Mouse (Mus musculus): ENCODE data around the gene Commd9.

Gene Commd9

DNA sequence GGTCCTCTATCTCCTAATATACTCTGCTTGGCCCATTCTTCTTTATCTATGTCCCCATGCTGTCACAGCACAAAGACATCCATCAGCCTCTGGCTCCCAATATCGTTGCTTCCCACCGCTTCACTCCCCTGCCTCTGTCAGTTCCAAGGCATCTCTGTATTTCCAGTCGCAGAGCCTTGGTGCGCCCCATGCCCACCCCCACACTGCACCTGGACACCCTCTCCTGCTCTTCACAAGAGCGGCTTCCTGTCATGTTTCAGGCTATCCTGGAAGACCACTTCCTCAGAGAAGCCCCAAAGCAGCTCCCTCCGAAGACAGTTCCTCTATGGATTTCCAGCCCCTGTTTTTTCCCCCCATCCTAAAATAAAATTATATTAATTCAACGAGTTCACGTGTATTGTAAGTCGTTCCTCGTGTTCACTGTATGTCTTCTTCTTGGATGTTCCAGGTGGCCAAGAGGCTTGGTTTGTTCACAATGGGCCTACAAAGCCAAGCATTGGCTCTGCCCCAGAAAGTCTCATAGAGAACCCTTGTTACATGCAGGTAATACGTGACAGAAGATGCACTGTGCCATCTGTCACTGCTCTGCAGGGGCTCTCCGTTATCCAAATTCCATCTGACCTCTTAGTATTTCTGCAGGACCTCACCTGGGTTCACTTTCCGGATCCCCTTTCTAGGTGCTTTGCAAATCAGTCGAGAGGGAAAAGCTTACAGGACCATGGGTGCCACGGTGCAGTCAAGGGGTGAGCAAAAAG, 23.5 kb downstream of the Commd9 start:
- no peak for DNase-seq (ENCODE audit: low spot score in 2 of 2)

- no peak for DNase-seq (ENCODE audit: low spot score in 2 of 2)
Observed at GRCm38 (mm10) chr2:101918518-101918917, 32.5 kb downstream of the Commd9 start.

DNA sequence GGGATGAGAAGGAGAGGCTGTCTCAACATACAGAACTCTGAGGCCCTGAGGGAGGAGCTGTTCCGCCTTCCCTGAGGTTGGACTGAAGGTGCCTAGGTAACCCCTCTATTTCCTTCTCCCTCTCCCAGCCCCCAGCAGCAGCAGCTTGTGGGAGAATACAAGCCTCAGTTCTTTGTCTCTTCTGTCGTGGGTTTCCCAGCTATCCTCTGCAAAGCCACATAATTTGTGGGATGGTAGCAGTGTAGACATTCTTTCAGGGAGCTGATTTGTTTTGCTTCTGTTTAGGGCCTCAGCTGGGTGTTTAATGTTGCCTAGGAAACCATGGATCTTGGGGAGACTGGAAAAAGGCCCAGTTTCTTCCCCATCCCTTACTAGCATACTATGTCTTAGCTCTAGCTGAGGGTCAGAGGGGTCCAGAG, 34.1 kb downstream of the Commd9 start:
- no peak for DNase-seq (ENCODE audit: low spot score in 2 of 2)

GRCm38 (mm10) chr2:101922302-101922701, 36.3 kb downstream of the Commd9 start:
- no peak for DNase-seq (ENCODE audit: low spot score in 2 of 2)

- no peak for DNase-seq (ENCODE audit: low spot score in 2 of 2)
Observed at GRCm38 (mm10) chr2:101923181-101923580, 37.1 kb downstream of the Commd9 start.

- no peak for DNase-seq (ENCODE audit: low spot score in 2 of 2)
Observed at GRCm38 (mm10) chr2:101925183-101925582, 39.1 kb downstream of the Commd9 start.

DNA sequence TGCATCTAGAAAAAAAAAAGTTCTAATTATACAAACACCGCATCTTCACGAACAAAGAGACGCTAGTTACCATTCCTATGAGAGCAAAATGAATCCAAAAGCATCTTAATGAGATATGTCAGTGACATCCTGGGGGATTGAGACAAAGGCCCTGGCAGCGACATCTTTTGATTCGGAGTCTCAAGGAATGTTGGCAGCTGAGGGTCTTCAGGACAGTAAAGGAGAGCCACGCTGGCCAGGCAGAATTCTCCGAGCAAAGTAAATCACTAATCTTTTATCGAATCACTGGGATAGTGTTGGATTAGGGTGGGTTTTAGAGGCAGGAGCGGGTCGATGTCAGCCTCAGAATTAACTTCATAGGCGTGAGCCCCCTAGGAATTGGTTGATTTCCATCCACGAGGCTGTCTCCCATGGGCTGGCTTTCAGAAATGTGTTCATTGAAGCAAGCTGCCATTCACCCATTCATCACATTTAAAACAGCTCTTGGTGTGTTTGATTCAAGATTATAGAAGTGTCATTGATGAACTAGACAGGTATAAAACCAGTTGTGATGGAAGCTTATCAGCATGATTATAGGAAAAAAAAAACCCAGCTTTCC, 39.6 kb downstream of the Commd9 start:
- no peak for DNase-seq (ENCODE audit: low spot score in 2 of 2)

GRCm38 (mm10) chr2:101932169-101932936, 46.3 kb downstream of the Commd9 start:
- no peak for DNase-seq (ENCODE audit: low spot score in 2 of 2)

GRCm38 (mm10) chr2:101933301-101933700, 47.3 kb downstream of the Commd9 start:
- no peak for DNase-seq (ENCODE audit: low spot score in 2 of 2)

DNA sequence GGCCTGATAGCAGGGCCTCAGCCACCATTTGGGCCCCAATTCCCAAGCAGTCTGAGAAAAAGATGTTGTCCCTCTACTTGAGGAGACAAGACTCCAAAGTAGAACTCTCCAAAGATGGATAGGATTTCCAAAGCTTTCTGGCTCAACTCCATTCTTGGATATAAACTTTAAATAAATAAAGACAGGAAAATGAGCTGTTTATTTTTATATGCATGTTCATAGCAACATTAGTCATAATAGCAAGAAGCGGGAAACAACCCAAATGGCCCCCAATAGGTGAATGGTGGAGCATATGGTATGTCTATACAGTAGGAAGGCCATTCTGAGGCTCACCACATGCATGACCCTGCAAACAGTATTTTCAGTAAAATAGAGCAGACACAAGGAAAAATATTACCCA, 49.0 kb downstream of the Commd9 start:
- DNase-seq (ENCODE audit: low spot score in 2 of 2), result no peak

DNA sequence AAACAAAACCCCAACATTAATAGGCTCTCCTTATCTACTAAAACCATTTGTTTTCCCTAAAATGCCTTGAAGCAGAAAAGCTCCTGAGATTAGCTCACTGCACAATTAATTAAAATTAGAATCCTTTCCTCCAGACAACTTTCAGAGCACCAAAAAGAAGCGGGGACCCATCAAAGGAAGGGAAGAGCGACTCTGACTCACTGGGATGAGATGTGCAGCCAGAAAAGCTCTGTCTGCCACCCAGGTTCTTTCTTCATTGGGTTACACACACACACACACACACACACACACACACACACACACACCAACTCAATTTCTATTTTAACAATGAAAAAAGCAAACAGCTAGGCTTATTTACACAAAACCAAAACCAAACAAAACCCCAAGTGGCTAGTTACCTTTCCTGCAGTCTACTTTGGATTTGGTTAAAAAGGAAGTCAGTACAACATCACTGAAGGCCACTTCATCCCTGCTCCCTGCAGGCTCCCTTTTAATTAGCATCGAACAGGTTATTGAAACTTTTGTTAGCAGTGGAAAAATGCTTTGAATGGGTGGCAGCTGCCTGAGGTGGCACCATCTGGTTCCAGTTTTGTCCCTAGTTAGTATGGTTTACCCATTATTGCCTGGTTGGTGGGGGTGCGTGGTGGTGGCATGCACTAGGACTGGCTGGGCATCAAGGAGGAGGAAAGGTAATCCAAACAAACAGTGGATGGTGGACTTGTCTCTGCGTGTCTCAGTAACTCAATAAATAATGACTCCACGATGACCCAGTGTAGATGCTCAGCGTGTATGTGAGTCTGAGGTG, 64.9 kb downstream of the Commd9 start:
- no peak for DNase-seq (ENCODE audit: low spot score in 2 of 2)
